Mouse (Mus musculus) lung, postnatal 0 days (tissue): ENCODE results near the gene Adcy5. TPM values are rescaled to one million over a fixed set of nuclear protein-coding genes. Genes with fewer than 3 reads are reported as not detected.

Experiments
- ATAC-seq: fragments of 200-750 bp; cut with Nextera tagmentation; 2 replicates; pipeline ENCODE4 v1.8.0; 2017; ENCODE audit warnings: moderate library complexity
- DNase-seq: peaks from one replicate; pipeline ENCODE4 v3.0.0-alpha.2; 2016; ENCODE audit warnings: low spot score
- H3K27ac ChIP-seq: fragments of 300-500 bp; sonication (generic); 2 replicates; pipeline ENCODE4 v1.5.1; 2014; ENCODE audit warnings: antibody characterized with exemption, mild to moderate bottlenecking, low read length, mixed read lengths
- H3K27me3 ChIP-seq: fragments of 300-500 bp; sonication (generic); replicated peaks from 2 replicates; pipeline ENCODE4 v1.6.1; 2014; ENCODE audit warnings: low read length, mixed read lengths; ENCODE audit not compliant: insufficient read depth
- H3K36me3 ChIP-seq: fragments of 300-500 bp; sonication (generic); 2 replicates; pipeline ENCODE4 v1.6.1; 2014; ENCODE audit warnings: low read length, mixed read lengths; ENCODE audit not compliant: insufficient read depth
- H3K4me1 ChIP-seq: fragments of 300-500 bp; sonication (generic); 2 replicates; pipeline ENCODE4 v1.6.1; 2014; ENCODE audit warnings: antibody characterized with exemption, low read depth, low read length, mixed read lengths; ENCODE audit not compliant: insufficient read depth
- H3K4me2 ChIP-seq: fragments of 300-500 bp; sonication (generic); replicated peaks from 2 replicates; pipeline ENCODE4 v1.6.1; 2014; ENCODE audit warnings: low read depth, mild to moderate bottlenecking, low read length, moderate library complexity, mixed read lengths
- H3K4me3 ChIP-seq: fragments of 300-500 bp; sonication (generic); 2 replicates; pipeline ENCODE4 v1.5.1; 2014; ENCODE audit warnings: low read depth, low read length
- H3K9ac ChIP-seq: fragments of 300-500 bp; sonication (generic); replicated peaks from 2 replicates; pipeline ENCODE4 v1.6.1; 2014; ENCODE audit warnings: low read depth, mild to moderate bottlenecking
- H3K9me3 ChIP-seq: fragments of 300-500 bp; sonication (generic); 2 replicates; pipeline ENCODE4 v1.6.1; 2016; ENCODE audit warnings: low read length, mixed read lengths
- CTCF ChIP-seq: IDR thresholded peaks from 2 replicates; pipeline ENCODE4 v1.5.1; 2016; ENCODE audit warnings: antibody characterized with exemption, mild to moderate bottlenecking
- EP300 ChIP-seq: IDR thresholded peaks from 2 replicates; pipeline ENCODE4 v1.6.1; 2016; ENCODE audit warnings: antibody characterized with exemption, mild to moderate bottlenecking, control low read depth
- WGBS: fragments of 180-500 bp; shearing (Covaris S2); extraction: QIAGEN DNeasy Blood & Tissue Kit; methylation state at CpG from one replicate; pipeline ENCODE4 v1.1.7; 2014; 5-methylcytosine and 5-hydroxymethylcytosine counted together
- polyA plus RNA-seq: library from polyadenylated mRNA; unstranded; fragments of >200 nt; fragmentation: Nextera tagmentation; extraction: Ambion mirVana; gene quantifications from 2 replicates; pipeline ENCODE4 v1.2.1, GENCODE M21; 2015

Adcy5 gene
- polyA plus RNA-seq, 1 experiment from 2014 or later, result 0.48 TPM

DNA sequence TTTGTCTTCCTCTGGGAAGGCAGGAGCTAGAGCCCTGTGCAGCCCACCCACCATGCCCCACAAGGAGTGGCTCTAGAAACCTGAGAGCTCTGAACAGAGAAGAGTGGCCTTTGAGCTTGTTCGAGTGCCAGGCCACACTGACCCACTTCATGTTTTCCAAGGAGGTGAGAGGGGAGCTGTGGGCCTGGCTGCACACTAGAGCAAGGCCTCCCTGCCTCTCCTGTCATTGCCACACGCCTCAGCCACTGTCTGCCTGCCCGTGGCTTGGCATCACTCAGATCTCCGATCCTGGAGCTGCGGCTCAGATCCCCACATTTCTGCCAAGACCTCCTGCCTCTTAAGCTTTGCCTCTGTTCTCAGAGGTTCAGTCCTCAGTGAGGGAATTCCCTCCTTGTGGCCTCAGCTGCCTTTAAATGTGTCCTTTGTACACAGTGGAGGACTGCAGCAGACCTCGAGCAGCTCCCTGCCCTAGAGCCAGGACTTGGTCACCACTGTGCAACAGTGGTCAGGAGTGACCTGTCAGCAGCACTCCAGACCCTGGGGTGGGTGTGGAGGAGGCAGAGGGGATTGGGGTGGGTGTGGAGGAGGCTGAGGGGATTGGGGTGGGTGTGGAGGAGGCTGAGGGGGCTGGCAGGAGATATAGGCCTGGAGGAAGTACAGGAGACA, 62.3 kb downstream of the Adcy5 start:
- Histone ChIP-seq H3K36me3 (no peaks in the 10 kb centered on the region), H3K9me3 (no peaks in the 10 kb centered on the region), H3K27ac (no peak overlapping the region), H3K9ac (no peak overlapping the region), H3K4me1 (peaks cover 6% of the 10 kb centered on the region; the same call in 1 of the 2 replicates), H3K4me2 (no peak overlapping the region), H3K4me3 (no peak overlapping the region), H3K27me3 (no peaks in the 10 kb centered on the region)
- WGBS, result 39% methylated on average over 6 of the region's 6 CpGs
- TF ChIP-seq EP300, result no peak
- no peak for TF ChIP-seq CTCF
- DNase-seq (peak; percentile 46), ATAC-seq (peak; percentile 41; the same call in 1 of the 2 replicates)

DNA sequence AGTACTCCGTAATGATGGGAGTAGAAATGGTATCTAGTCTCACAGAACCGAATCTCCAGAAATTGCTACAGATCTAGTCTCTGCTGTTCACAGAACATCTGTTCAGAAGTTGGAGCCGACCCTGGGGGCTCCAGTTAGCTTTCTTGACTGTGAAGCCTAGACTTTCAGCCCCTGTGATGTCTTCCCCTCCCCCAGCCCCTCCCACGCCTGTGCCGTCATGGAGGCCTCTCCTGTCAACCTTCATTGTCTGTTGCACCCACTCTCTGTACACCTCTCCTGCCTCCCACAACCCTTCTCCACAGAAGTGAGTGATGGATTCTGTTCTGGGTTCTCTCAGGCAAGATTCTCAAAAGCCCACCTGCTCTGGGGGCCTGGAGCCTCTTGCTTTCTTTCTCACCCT, 65.7 kb downstream of the Adcy5 start:
- no peaks in the 10 kb centered on the region for H3K36me3 ChIP-seq
- TF ChIP-seq CTCF (no peak), EP300 (no peak)
- peaks cover 6% of the 10 kb centered on the region; the same call in 1 of the 2 replicates for H3K4me1 ChIP-seq
- H3K4me3 ChIP-seq, result no peak overlapping the region
- no peak overlapping the region for H3K4me2 ChIP-seq
- no peak for ATAC-seq
- no peak overlapping the region for H3K27ac ChIP-seq
- DNase-seq, result no peak
- no peaks in the 10 kb centered on the region for H3K9me3 ChIP-seq
- WGBS, result 67% methylated on average over 5 of the region's 5 CpGs
- H3K9ac ChIP-seq, result no peak overlapping the region
- no peaks in the 10 kb centered on the region for H3K27me3 ChIP-seq

DNA sequence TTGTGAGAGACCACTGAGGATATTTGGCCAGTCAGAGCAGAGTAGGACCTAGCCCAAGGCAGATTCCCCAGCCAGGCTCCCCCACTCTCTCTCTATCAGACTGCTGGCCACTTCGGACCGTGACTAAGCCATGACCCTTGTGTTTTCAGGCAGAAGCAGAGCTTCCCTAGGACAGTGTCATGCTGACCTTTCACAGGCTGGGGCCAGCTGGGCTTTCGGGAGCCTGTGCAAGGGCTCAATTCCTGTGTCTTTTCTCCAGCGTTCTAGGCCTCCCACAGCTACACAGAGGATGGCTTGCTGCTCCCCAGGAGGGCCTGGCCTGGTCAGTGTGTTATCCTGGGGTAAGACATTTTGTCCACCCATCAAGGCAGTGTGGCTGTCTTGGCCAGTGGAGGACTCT, 66.9 kb downstream of the Adcy5 start:
- WGBS, result 73% methylated on average over 4 of the region's 4 CpGs
- H3K27me3 ChIP-seq, result no peaks in the 10 kb centered on the region
- DNase-seq (no peak), ATAC-seq (no peak)
- no peak overlapping the region for H3K4me2 ChIP-seq
- no peak for TF ChIP-seq CTCF
- TF ChIP-seq EP300, result no peak
- no peak overlapping the region for H3K27ac ChIP-seq
- H3K4me3 ChIP-seq, result no peak overlapping the region
- H3K4me1 ChIP-seq, result no peaks in the 10 kb centered on the region
- H3K9ac ChIP-seq, result no peak overlapping the region
- no peaks in the 10 kb centered on the region for H3K36me3 ChIP-seq
- H3K9me3 ChIP-seq, result no peaks in the 10 kb centered on the region

DNA sequence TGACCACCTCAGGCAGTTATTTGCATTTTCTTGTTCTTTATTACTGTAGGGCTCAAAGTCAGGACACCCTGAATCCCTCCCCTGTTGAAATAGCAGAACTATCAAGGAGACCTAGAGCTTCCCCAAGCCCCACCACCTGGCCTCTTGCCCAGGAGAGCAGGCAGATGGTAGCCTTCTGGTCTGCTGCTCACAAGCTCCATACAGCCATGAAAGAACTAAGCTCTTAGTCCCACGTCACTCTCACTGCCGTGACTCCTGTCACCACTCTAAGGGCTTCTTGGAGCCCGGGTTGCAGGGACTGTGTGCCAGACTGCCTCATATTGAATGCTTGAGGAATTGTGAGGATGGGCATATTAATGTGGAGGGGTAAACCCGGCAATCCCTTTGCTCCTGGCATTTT, 69.3 kb downstream of the Adcy5 start:
- TF ChIP-seq EP300 (no peak), CTCF (no peak)
- Histone ChIP-seq H3K27ac (no peak overlapping the region), H3K4me3 (no peak overlapping the region), H3K36me3 (no peaks in the 10 kb centered on the region), H3K27me3 (no peaks in the 10 kb centered on the region), H3K9ac (no peak overlapping the region), H3K4me1 (no peaks in the 10 kb centered on the region), H3K4me2 (no peak overlapping the region), H3K9me3 (no peaks in the 10 kb centered on the region)
- no peak for ATAC-seq
- no peak for DNase-seq
- WGBS, result 72% methylated on average over 4 of the region's 4 CpGs

DNA sequence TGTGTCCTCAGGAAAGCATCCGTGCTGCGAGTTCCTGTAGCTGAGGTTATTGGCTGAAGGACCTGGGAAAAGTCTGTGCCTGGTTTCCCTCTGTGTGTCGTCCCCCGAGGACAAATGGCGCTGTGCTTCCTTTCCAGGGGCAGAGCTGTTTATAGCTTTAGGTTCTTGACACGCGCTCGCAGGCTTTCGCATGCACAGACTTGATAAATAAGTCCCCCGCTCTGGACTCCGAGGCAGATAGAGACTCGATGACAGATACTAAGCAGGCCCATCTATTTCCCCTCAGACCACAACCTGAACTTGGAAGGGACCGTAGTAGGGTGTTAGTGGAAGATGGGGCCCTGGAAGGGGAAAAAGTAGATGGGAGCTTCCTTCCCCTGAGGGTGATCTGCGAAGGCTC, 70.0 kb downstream of the Adcy5 start:
- Histone ChIP-seq H3K27ac (no peak overlapping the region), H3K9ac (no peak overlapping the region), H3K4me1 (no peaks in the 10 kb centered on the region; the same call in 1 of the 2 replicates), H3K36me3 (no peaks in the 10 kb centered on the region), H3K4me3 (no peak overlapping the region), H3K9me3 (no peaks in the 10 kb centered on the region), H3K27me3 (no peaks in the 10 kb centered on the region), H3K4me2 (no peak overlapping the region)
- WGBS, result 44% methylated on average over 14 of the region's 14 CpGs
- ATAC-seq (no peak), DNase-seq (no peak)
- TF ChIP-seq EP300, result no peak
- TF ChIP-seq CTCF, result no peak

DNA sequence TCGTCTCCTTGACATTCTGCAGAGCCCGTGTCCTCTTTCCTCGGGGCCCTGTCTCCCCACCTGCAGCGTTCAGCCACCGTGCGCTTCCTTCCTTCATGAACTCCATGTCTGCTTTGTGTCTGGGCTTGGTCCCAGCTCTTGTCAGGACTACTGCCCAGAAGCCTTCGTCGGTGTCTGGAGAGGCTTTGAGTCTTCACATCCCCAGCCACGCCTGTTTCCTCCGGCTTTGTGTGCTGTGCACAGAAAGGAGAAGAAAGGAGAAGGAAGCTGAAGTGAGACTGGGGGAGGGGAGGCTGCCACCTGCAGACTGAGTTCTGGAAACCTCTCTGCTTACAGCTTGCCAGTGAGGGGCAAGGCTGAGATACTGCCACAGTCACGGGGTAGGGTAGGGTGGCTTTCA, 74.9 kb downstream of the Adcy5 start:
- 27% methylated on average over 11 of the region's 11 CpGs for WGBS
- ATAC-seq, result no peak
- TF ChIP-seq CTCF (no peak), EP300 (no peak)
- H3K36me3 ChIP-seq, result no peaks in the 10 kb centered on the region
- no peak overlapping the region for H3K9ac ChIP-seq
- no peaks in the 10 kb centered on the region for H3K27me3 ChIP-seq
- H3K4me3 ChIP-seq, result no peak overlapping the region
- peak; percentile 24 for DNase-seq
- no peak overlapping the region for H3K4me2 ChIP-seq
- no peaks in the 10 kb centered on the region; the same call in 1 of the 2 replicates for H3K4me1 ChIP-seq
- no peaks in the 10 kb centered on the region for H3K9me3 ChIP-seq
- H3K27ac ChIP-seq, result no peak overlapping the region
